Mouse (Mus musculus) lung, postnatal 0 days (tissue): ENCODE results near the gene Setdb1.

Experiments used
- CTCF ChIP-seq: IDR thresholded peaks from 2 replicates; pipeline ENCODE4 v1.5.1; 2016; ENCODE audit warnings: antibody characterized with exemption, mild to moderate bottlenecking
- EP300 ChIP-seq: IDR thresholded peaks from 2 replicates; pipeline ENCODE4 v1.6.1; 2016; ENCODE audit warnings: antibody characterized with exemption, mild to moderate bottlenecking, control low read depth

DNA sequence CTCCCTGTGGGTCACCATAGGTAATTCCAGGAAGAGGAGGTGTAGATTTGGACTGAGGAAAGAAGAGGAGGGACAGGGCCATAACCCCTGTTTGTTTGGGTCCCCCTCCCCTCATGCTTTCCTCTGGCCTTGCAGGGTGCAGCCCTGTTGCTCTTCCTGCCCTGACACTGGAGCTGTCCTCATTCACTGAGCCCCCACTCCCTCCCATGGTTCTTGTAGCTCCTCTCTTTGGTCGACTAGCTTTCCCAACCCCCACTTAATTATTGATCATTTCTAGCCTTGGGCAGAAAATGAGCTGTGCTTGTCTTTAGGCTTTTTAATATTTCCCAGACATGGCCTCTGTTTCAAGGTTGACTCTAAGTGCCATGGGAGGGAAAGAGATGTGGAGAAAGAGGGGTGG lies 72.9 kb downstream of the Setdb1 start:
- no peak for TF ChIP-seq CTCF
- TF ChIP-seq EP300, result no peak
